ENCODE assay signal across 23 mouse cellular contexts in genomic region chr2:167996672-167997215, GRCm38 (mm10). TPM values are rescaled to one million over a fixed set of nuclear protein-coding genes. Genes with fewer than 3 reads are reported as not detected.
DNase-seq lines count a peak whose midpoint lies in the region; ATAC-seq and TF ChIP-seq lines count a peak whose summit lies in the region.
"Had no signal": no experiment of that assay in that cellular context is flagged by ENCODE, and none has a peak within 500 bp of the region (broad histone marks: within the 10 kb centered on the region; RNA-seq: fewer than 3 reads in every experiment).

No protein-coding gene starts in this region.

- H3K27ac ChIP-seq in embryonic facial prominence, embryonic 15.5 days (replicated peaks), result peak overlapping the region; percentile 19; the same call in 1 of the 2 replicates
- H3K27ac ChIP-seq in hindbrain, embryonic 14.5 days, result no peak overlapping the region
- H3K27ac ChIP-seq: forebrain, embryonic 10.5 days; hindbrain, embryonic 15.5 days; kidney, embryonic 15.5 days; limb, embryonic 13.5 days; liver, embryonic 12.5 days; midbrain, embryonic 15.5 days; stomach, postnatal 0 days had no signal

- TF ChIP-seq POLR2A in myocyte (IDR thresholded peaks at IDR 0.05; ENCODE audit: insufficient read length, low read depth), result no peak

- DNase-seq in 416B (ENCODE audit: low read depth), result peak; percentile 30
- peak; percentile 61 for DNase-seq in CD4-positive, CD25-positive, alpha-beta regulatory T cell, adult 2 months (ENCODE audit: low read depth, low spot score)
- DNase-seq in hindbrain, embryonic 14.5 days (ENCODE audit: low spot score), result no peak
- DNase-seq in urinary bladder, adult 18-20 months (ENCODE audit: low spot score in 2 of 2), result no peak
- no peak for DNase-seq in thymus, postnatal 0 days (ENCODE audit: low spot score)
- DNase-seq: adrenal gland, adult 8-10 months; cerebellum, adult 11-12 months; cerebellum, postnatal 14 days; gastrocnemius, postnatal 25 days; heart, postnatal 4 days; kidney, adult 11 months; kidney, postnatal 4 days; lung, adult 18-20 months; thymus, adult 2 months had no signal

- no peaks in the 10 kb centered on the region for H3K9me3 ChIP-seq in embryonic facial prominence, embryonic 15.5 days (replicated peaks)
- 0 out of 2 replicates have a peak, but pooled peaks cover 7% of the 10 kb centered on the region for H3K9me3 ChIP-seq in hindbrain, embryonic 14.5 days (ENCODE audit: control insufficient read depth, low read length)
- H3K9me3 ChIP-seq: liver, embryonic 12.5 days had no signal

- H3K36me3 ChIP-seq in embryonic facial prominence, embryonic 15.5 days, result peaks cover 18% of the 10 kb centered on the region
- H3K36me3 ChIP-seq in myocyte (ENCODE audit: control insufficient read depth, insufficient read depth), result no peaks in the 10 kb centered on the region
- no peaks in the 10 kb centered on the region for H3K36me3 ChIP-seq in hindbrain, embryonic 14.5 days (replicated peaks; ENCODE audit: control insufficient read depth, insufficient read depth)
- H3K36me3 ChIP-seq: forebrain, embryonic 10.5 days; hindbrain, embryonic 15.5 days; kidney, embryonic 15.5 days; midbrain, embryonic 15.5 days had no signal

- no peaks in the 10 kb centered on the region for H3K79me2 ChIP-seq in myocyte (ENCODE audit: control insufficient read depth, insufficient read depth)

- no peaks in the 10 kb centered on the region for H3K4me1 ChIP-seq in embryonic facial prominence, embryonic 15.5 days
- no peaks in the 10 kb centered on the region for H3K4me1 ChIP-seq in hindbrain, embryonic 14.5 days (replicated peaks; ENCODE audit: control insufficient read depth, insufficient read depth, low read length)
- H3K4me1 ChIP-seq: hindbrain, embryonic 15.5 days; kidney, embryonic 15.5 days; limb, embryonic 13.5 days; midbrain, embryonic 15.5 days had no signal

- no peak overlapping the region for H3K4me3 ChIP-seq in embryonic facial prominence, embryonic 15.5 days (replicated peaks)
- no peak overlapping the region for H3K4me3 ChIP-seq in myocyte
- H3K4me3 ChIP-seq in hindbrain, embryonic 14.5 days (replicated peaks; ENCODE audit: low read length), result no peak overlapping the region
- H3K4me3 ChIP-seq: forebrain, embryonic 10.5 days; hindbrain, embryonic 15.5 days; kidney, embryonic 15.5 days; limb, embryonic 13.5 days; liver, embryonic 12.5 days; midbrain, embryonic 15.5 days had no signal

- 47% methylated on average over 8 of the region's 8 CpGs for WGBS in embryonic facial prominence, embryonic 15.5 days
- WGBS in hindbrain, embryonic 14.5 days, result 60% methylated on average over 8 of the region's 8 CpGs

- no peak overlapping the region for H3ac ChIP-seq in myocyte (ENCODE audit: control insufficient read depth, insufficient read length)

- no peak overlapping the region for H3K9ac ChIP-seq in embryonic facial prominence, embryonic 15.5 days
- no peak overlapping the region for H3K9ac ChIP-seq in hindbrain, embryonic 14.5 days
- H3K9ac ChIP-seq: hindbrain, embryonic 15.5 days; kidney, embryonic 15.5 days; limb, embryonic 13.5 days; liver, embryonic 12.5 days; midbrain, embryonic 15.5 days had no signal

- no peak for ATAC-seq in embryonic facial prominence, embryonic 15.5 days (ENCODE audit: insufficient number of reproducible peaks, low FRiP score, low TSS enrichment, low read depth)
- ATAC-seq in hindbrain, embryonic 14.5 days (ENCODE audit: low FRiP score), result no peak
- ATAC-seq: liver, embryonic 12.5 days; midbrain, embryonic 15.5 days had no signal

- H3K4me2 ChIP-seq in embryonic facial prominence, embryonic 15.5 days (replicated peaks), result no peak overlapping the region
- peak overlapping the region; percentile 78 for H3K4me2 ChIP-seq in myocyte (ENCODE audit: low read depth)
- no peak overlapping the region for H3K4me2 ChIP-seq in hindbrain, embryonic 14.5 days (replicated peaks)
- H3K4me2 ChIP-seq: hindbrain, embryonic 15.5 days; kidney, embryonic 15.5 days; limb, embryonic 13.5 days; liver, embryonic 12.5 days; midbrain, embryonic 15.5 days had no signal

- H3K27me3 ChIP-seq in embryonic facial prominence, embryonic 15.5 days, result no peaks in the 10 kb centered on the region
- peaks cover 26% of the 10 kb centered on the region for H3K27me3 ChIP-seq in myocyte (ENCODE audit: control insufficient read depth, insufficient read depth, insufficient read length)
- H3K27me3 ChIP-seq in hindbrain, embryonic 14.5 days (ENCODE audit: control insufficient read depth, insufficient read depth, low read length), result no peaks in the 10 kb centered on the region
- H3K27me3 ChIP-seq: hindbrain, embryonic 15.5 days; kidney, embryonic 15.5 days; midbrain, embryonic 15.5 days had no signal

TF ChIP-seq in myocyte, 11 proteins besides CTCF, POLR2A, EP300 and RAD21:
- TF ChIP-seq E2F4 (IDR thresholded peaks at IDR 0.05; ENCODE audit: insufficient read depth), result no peak
- TF ChIP-seq MYOG (IDR thresholded peaks at IDR 0.05; ENCODE audit: control insufficient read depth in 1 of 3, insufficient read depth in 1 of 3, insufficient read length in 2 of 3, low read depth in 2 of 3), result peak in 1 of 3 experiments; percentile 44

RNA-seq across cellular contexts. Expression of gene Ripor3, which starts 13.7 kb away (rescaled TPM):
- 8.3 and 8.4 TPM in 2 replicates for polyA plus RNA-seq in embryonic facial prominence, embryonic 15.5 days (2015; fragmentation: Nextera tagmentation; extraction: Ambion mirVana)
- polyA plus RNA-seq in myocyte (2012; fragmentation: generic; extraction: Trizol), result 0.94 TPM
- polyA plus RNA-seq in hindbrain, embryonic 14.5 days (2014; fragmentation: Nextera tagmentation; extraction: Ambion mirVana), result 0.13 and 0.30 TPM in 2 replicates
- 0.18 and 0.30 TPM in 2 replicates for polyA plus RNA-seq in thymus, postnatal 0 days (2015; fragmentation: Nextera tagmentation; extraction: Ambion mirVana)

Comparison
In these comparisons a context has a peak if more than half of its experiments do, and no peak if none do; other contexts are left out.
1. DNase-seq: peak in 416B (single experiment) and CD4-positive, CD25-positive, alpha-beta regulatory T cell, adult 2 months (single experiment); none in hindbrain, embryonic 14.5 days (single experiment), urinary bladder, adult 18-20 months (0 of 2) and thymus, postnatal 0 days (single experiment).